In genomic region chr4:151773651-151774050, GRCm38 (mm10) we compare ENCODE assay signal across 23 mouse cellular contexts.
DNase-seq lines count a peak whose midpoint lies in the region; ATAC-seq lines count a peak whose summit lies in the region.
"Had no signal": no experiment of that assay in that cellular context is flagged by ENCODE, and none has a peak within 500 bp of the region (broad histone marks: within the 10 kb centered on the region; RNA-seq: fewer than 3 reads in every experiment).

No protein-coding gene starts in this region.

- no peak overlapping the region for H3K4me3 ChIP-seq in liver, embryonic 13.5 days (replicated peaks)
- no peak overlapping the region for H3K4me3 ChIP-seq in liver, embryonic 12.5 days
- no peak overlapping the region for H3K4me3 ChIP-seq in liver, embryonic 15.5 days (replicated peaks)
- no peak overlapping the region for H3K4me3 ChIP-seq in liver, embryonic 16.5 days (ENCODE audit: low read depth, low read length)
- H3K4me3 ChIP-seq: embryonic facial prominence, embryonic 10.5 days; embryonic facial prominence, embryonic 12.5 days; erythroblast, embryonic 14.5 days; forebrain, embryonic 10.5 days; forebrain, embryonic 12.5 days had no signal

- H3K9ac ChIP-seq in liver, embryonic 13.5 days, result no peak overlapping the region
- no peak overlapping the region for H3K9ac ChIP-seq in liver, embryonic 12.5 days
- no peak overlapping the region for H3K9ac ChIP-seq in liver, embryonic 15.5 days
- no peak overlapping the region for H3K9ac ChIP-seq in liver, embryonic 16.5 days (ENCODE audit: low read depth, low read length)
- H3K9ac ChIP-seq: embryonic facial prominence, embryonic 12.5 days; forebrain, embryonic 12.5 days had no signal

- no peaks in the 10 kb centered on the region for H3K27me3 ChIP-seq in liver, embryonic 13.5 days
- no peaks in the 10 kb centered on the region for H3K27me3 ChIP-seq in liver, embryonic 12.5 days (replicated peaks)
- H3K27me3 ChIP-seq in liver, embryonic 15.5 days, result no peaks in the 10 kb centered on the region
- H3K27me3 ChIP-seq in liver, embryonic 16.5 days (ENCODE audit: control insufficient read depth, insufficient read depth, low read depth, low read length), result no peaks in the 10 kb centered on the region
- H3K27me3 ChIP-seq: embryonic facial prominence, embryonic 12.5 days; forebrain, embryonic 12.5 days had no signal

- H3K9me3 ChIP-seq in liver, embryonic 13.5 days (replicated peaks), result no peaks in the 10 kb centered on the region
- H3K9me3 ChIP-seq in liver, embryonic 12.5 days (replicated peaks), result no peaks in the 10 kb centered on the region
- H3K9me3 ChIP-seq in liver, embryonic 15.5 days (replicated peaks), result no peaks in the 10 kb centered on the region
- H3K9me3 ChIP-seq in liver, embryonic 16.5 days (replicated peaks; ENCODE audit: control insufficient read depth, low read length), result no peaks in the 10 kb centered on the region
- H3K9me3 ChIP-seq: embryonic facial prominence, embryonic 10.5 days; embryonic facial prominence, embryonic 12.5 days; forebrain, embryonic 10.5 days; forebrain, embryonic 12.5 days had no signal

- no peak overlapping the region for H3K4me2 ChIP-seq in liver, embryonic 13.5 days
- H3K4me2 ChIP-seq in liver, embryonic 12.5 days, result no peak overlapping the region
- no peak overlapping the region for H3K4me2 ChIP-seq in liver, embryonic 15.5 days
- H3K4me2 ChIP-seq in liver, embryonic 16.5 days (ENCODE audit: low read depth, low read length), result no peak overlapping the region
- H3K4me2 ChIP-seq: embryonic facial prominence, embryonic 12.5 days; forebrain, embryonic 12.5 days had no signal

- 79% methylated on average over 3 of the region's 3 CpGs for WGBS in liver, embryonic 13.5 days (ENCODE audit: insufficient replicate concordance)
- WGBS in liver, embryonic 12.5 days (ENCODE audit: insufficient replicate concordance), result 79% methylated on average over 3 of the region's 3 CpGs
- 81% methylated on average over 3 of the region's 3 CpGs for WGBS in liver, embryonic 15.5 days (ENCODE audit: insufficient replicate concordance)
- 70% methylated on average over 3 of the region's 3 CpGs for WGBS in liver, embryonic 16.5 days (ENCODE audit: insufficient replicate concordance)

- peaks cover 5% of the 10 kb centered on the region; the same call in 1 of the 2 replicates for H3K4me1 ChIP-seq in liver, embryonic 13.5 days (replicated peaks)
- H3K4me1 ChIP-seq in liver, embryonic 12.5 days, result peaks cover 6% of the 10 kb centered on the region
- peaks cover 13% of the 10 kb centered on the region for H3K4me1 ChIP-seq in liver, embryonic 15.5 days (replicated peaks)
- H3K4me1 ChIP-seq in liver, embryonic 16.5 days (ENCODE audit: control insufficient read depth, low read depth, low read length), result peaks cover 6% of the 10 kb centered on the region; the same call in 1 of the 2 replicates
- H3K4me1 ChIP-seq: embryonic facial prominence, embryonic 10.5 days; forebrain, embryonic 10.5 days; forebrain, embryonic 12.5 days had no signal

- no peak overlapping the region for H3K27ac ChIP-seq in liver, embryonic 13.5 days
- no peak overlapping the region for H3K27ac ChIP-seq in liver, embryonic 12.5 days
- no peak overlapping the region for H3K27ac ChIP-seq in liver, embryonic 15.5 days (replicated peaks)
- no peak overlapping the region; the same call in 1 of the 2 replicates for H3K27ac ChIP-seq in liver, embryonic 16.5 days (ENCODE audit: low read length)
- H3K27ac ChIP-seq: embryonic facial prominence, embryonic 10.5 days; forebrain, embryonic 10.5 days; forebrain, embryonic 12.5 days had no signal

- DNase-seq in liver, embryonic 13.5 days, result no peak
- DNase-seq in liver, result no peak
- DNase-seq in embryo, embryonic 10 days (ENCODE audit: low spot score), result no peak
- no peak for DNase-seq in right cerebral cortex, adult 2 months (ENCODE audit: low spot score in 2 of 2)
- DNase-seq: adrenal gland, adult 2 months; adrenal gland, postnatal 10 days; adrenal gland, postnatal 25 days; cerebellum, adult 11 months; cerebellum, adult 18-20 months; cerebellum, adult 8-10 months; cerebellum, adult 9-11 months; cerebellum, postnatal 14 days; cerebellum, postnatal 36 days had no signal

- peak; percentile 57 for ATAC-seq in liver, embryonic 13.5 days (ENCODE audit: low read depth)
- no peak for ATAC-seq in liver, embryonic 12.5 days
- peak; percentile 74 for ATAC-seq in liver, embryonic 15.5 days (ENCODE audit: insufficient read depth)
- ATAC-seq in erythroblast, adult 5-6 weeks (replicated peaks; ENCODE audit: low FRiP score, poor library complexity, severe bottlenecking), result peak; percentile 31; the same call in 1 of the 2 replicates
- ATAC-seq in liver, embryonic 16.5 days (ENCODE audit: low read depth), result peak; percentile 68
- ATAC-seq: forebrain, embryonic 14.5 days had no signal

- H3K36me3 ChIP-seq in liver, embryonic 13.5 days, result no peaks in the 10 kb centered on the region
- H3K36me3 ChIP-seq in liver, embryonic 12.5 days, result 0 out of 2 replicates have a peak, but pooled peaks cover 6% of the 10 kb centered on the region
- H3K36me3 ChIP-seq in liver, embryonic 15.5 days (replicated peaks), result no peaks in the 10 kb centered on the region
- H3K36me3 ChIP-seq in liver, embryonic 16.5 days (ENCODE audit: control insufficient read depth, insufficient read depth), result no peaks in the 10 kb centered on the region
- H3K36me3 ChIP-seq: embryonic facial prominence, embryonic 10.5 days; embryonic facial prominence, embryonic 12.5 days; forebrain, embryonic 12.5 days had no signal
